Mouse (Mus musculus) NIH3T3 (cell line): ENCODE measurements around the gene Akap12.

Source experiments
- DNase-seq: peaks from one replicate; pipeline ENCODE4 v3.0.0-alpha.2; 2012; ENCODE audit warnings: low read depth

The Akap12 gene

DNA sequence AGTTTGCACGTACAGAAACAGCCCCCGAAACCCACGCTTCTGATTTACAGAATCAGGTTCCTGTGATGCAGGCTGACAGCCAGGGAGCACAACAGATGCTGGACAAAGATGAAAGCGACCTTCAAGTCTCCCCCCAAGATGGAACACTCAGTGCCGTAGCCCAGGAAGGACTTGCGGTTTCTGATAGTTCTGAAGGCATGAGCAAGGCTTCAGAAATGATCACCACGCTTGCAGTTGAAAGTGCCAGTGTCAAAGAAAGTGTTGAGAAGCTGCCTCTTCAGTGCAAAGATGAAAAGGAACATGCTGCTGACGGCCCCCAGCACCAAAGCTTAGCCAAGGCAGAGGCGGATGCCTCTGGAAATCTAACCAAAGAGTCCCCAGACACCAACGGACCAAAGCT is 91.3 kb downstream of the Akap12 start:
- no peak for DNase-seq

DNA sequence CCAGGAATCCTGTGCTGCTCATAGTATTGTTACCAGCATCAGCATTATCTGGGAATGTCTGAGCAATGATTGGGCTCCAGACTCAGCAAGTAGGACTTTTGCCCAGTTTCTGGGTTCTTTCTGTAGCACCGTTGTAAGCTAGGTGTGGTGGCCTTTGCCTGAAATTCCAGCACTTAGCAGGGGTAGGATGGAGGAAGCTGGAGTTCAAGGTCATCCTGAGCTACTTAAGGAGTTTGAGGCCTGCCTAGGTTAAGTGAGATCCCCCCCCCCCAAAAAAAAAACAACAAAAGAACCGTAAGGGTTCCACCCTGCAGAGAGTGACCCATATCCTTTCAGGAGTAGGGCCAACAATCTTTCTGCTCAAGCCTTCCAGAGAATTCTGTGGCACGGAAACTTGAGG is 98.4 kb downstream of the Akap12 start:
- no peak for DNase-seq

GRCm38 (mm10) chr10:4370105-4370504 is 103.9 kb downstream of the Akap12 start:
- no peak for DNase-seq

- DNase-seq = peak; percentile 78
Measured at GRCm38 (mm10) chr10:4372011-4372410, 105.8 kb downstream of the Akap12 start.

GRCm38 (mm10) chr10:4373558-4373957 is 107.4 kb downstream of the Akap12 start:
- DNase-seq = no peak

GRCm38 (mm10) chr10:4374239-4374638 is 108.1 kb downstream of the Akap12 start:
- DNase-seq = no peak

- no peak for DNase-seq
Measured at GRCm38 (mm10) chr10:4374734-4375133, 108.6 kb downstream of the Akap12 start.

DNA sequence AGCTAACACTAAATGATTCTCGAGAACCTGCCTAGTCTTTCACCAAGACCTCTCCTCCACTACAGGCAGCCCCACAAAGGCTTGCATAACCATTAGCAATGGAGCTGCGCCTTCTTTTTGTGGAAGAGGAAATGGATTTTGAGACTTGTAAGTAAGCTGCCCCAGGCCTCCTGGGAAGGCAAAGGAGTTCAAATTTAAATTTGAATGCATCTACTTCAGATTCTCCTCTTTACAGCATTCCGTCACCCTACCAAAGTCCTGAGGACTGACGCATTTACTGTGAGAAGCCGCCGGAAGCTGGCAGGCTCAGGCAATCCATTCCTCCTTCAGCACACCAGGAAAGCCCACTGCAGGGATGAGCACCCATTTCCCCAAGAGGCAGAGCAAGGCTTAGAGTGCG is 109.1 kb downstream of the Akap12 start:
- no peak for DNase-seq

GRCm38 (mm10) chr10:4376461-4376860 is 110.3 kb downstream of the Akap12 start:
- DNase-seq = no peak

GRCm38 (mm10) chr10:4376931-4377330 is 110.8 kb downstream of the Akap12 start:
- DNase-seq = no peak

DNA sequence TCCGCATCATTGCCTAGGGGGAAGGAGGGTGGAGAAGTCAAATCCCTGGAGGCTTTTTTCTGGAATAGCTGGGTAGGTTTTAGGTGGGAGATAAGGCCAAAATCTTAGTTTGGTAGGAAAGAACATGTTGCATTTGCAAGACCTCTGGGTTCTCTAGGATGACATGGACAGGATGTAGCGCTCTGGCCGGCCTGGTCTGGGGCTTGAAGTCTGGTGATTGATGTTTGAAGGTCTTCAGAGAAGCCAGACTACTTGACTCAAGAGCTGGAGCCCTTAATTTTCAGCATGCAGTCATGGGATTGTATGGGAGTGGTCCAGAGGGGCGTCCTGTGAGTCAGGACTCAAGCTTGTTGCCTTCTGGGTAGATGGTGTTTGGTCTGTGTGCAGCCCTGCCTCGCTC is 114.6 kb downstream of the Akap12 start:
- DNase-seq = peak; percentile 46

GRCm38 (mm10) chr10:4384244-4384643 is 118.1 kb downstream of the Akap12 start:
- DNase-seq = no peak

- peak; percentile 99 for DNase-seq
Measured at GRCm38 (mm10) chr10:4386609-4387591, 120.7 kb downstream of the Akap12 start.

- DNase-seq = peak; percentile 78
Measured at GRCm38 (mm10) chr10:4387701-4388383, 121.7 kb downstream of the Akap12 start, which contains the start of gene Zbtb2. Gene Zbtb2, minus strand, starts transcription at chr10:4388108.

GRCm38 (mm10) chr10:4388384-4388745 is 122.2 kb downstream of the Akap12 start:
- DNase-seq = no peak

DNA sequence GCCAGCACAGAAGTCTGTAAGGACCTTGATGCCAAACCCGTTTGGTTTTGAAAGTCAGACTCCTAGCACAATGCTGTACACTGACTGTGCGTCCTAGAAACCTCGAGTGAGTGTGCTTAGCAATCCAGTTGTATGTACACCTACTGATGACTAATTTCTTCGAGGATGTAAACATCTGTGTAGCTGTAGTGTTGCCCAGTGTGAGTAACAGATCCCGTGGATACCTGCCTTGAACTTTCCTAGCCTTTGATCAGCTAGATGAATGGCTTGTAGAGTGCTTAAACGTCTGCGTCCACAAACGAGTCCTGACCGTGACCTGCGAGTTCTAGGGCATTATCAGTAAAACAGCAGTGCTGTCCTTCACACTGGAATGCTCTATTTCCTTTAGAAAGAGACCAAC is 122.9 kb downstream of the Akap12 start:
- DNase-seq = peak; percentile 63

DNA sequence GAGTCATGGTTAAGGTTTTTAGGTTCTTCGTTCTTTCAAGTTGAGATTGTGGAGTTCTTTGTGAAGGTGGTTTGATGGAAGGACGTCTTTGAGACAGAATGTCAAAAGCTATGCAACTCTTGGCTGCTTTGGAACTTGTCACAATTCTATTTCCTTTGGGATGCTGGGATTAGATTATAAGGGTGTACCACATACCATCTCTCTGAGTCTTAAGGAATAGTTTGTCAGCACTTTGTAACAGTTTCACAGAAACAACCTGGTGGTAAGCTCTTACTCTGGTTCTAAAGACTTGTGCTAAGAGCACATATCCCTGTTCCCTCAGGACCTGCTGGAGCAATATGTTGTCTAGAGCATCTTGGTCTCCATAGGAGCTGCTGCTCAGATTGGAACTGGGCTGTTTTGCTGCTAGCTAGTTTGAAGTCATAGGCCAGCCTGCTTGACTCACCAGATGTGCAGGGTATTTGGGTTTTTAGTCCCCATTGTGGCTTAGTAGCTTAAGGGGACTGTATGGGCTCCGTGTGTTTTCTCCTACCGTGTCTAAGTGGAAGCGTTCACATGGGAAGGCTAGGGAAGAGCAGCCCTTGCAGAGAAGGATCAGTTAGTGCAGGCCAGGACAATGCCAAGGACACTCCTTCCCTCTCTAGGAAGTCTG is 123.4 kb downstream of the Akap12 start:
- DNase-seq = peak; percentile 39

DNA sequence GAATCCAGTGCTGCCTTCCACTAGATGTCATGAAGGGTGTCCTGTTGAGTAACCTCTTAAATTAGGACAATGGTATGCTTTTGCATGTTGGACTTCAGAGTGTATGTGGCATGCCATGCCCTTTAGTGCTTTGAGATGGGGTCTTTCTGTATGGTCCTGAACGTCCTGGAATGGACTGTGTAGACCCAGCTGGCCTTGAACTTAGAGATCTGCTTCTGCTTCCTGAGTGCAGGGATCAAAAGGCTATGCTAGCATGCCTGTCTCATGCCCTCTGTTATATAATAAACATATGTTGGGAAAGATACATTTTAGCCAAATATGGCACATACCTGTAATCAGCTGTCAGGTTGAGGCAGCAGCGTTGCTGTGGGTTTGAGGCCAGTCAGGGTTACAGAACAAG is 124.4 kb downstream of the Akap12 start:
- no peak for DNase-seq

DNA sequence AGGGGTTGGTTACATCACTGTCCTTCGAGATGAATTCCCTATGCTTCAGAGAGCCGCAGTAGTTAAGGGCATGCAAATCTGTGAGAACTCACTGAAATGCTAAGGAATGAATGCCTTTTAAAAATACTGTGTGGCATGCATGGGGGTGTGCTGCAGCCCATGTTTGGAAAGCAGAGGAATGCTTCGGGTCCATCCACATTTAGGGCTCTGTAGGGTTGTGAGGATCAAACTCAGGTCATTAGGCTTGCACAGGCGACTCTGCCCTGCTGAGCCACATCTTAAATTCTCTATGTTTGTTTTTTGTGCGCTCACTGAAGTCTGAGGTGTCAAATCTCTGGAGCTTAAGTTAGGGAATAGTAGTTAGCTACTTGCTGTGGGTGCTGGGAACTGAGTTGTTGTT is 124.9 kb downstream of the Akap12 start:
- no peak for DNase-seq

DNA sequence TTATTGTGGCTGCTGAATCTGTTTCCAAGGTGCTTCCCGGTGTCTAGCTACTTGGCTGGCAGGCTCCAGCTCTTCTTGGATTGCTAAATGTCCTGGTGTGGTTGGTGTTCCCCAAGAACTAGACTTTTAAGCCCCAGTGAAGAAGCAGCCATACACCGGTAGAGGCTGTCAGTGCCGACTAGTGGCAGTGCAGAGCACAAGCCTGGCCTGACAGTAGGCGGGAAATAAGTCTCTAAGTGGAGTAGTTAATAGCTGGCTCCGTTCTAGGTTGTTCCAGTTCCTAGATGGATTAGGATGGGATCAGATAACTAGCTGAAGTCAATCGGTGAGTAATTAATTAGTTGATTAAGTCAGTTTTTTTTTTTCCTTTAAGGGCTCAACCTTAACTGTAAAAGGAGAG is 125.7 kb downstream of the Akap12 start:
- peak; percentile 44 for DNase-seq

DNA sequence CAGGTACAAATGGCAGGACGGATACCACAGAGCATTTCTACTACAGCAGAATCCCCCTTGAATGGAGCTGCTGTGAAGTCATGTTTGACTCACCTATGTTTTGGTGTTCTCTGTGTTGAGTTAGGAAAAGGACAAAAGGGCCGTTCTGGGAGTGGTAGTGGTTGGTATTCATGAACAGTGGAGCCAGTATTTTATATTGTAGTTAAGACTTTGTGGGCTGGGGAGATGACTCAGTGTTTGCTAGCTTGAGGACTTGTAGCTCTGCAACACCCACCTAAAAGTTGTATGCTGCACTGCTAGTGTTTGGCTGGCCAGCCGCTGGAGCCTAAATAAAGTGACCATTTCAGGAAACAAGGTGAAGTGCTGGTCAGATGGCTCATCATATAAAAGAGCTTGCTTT is 129.1 kb downstream of the Akap12 start:
- DNase-seq = peak; percentile 38

DNA sequence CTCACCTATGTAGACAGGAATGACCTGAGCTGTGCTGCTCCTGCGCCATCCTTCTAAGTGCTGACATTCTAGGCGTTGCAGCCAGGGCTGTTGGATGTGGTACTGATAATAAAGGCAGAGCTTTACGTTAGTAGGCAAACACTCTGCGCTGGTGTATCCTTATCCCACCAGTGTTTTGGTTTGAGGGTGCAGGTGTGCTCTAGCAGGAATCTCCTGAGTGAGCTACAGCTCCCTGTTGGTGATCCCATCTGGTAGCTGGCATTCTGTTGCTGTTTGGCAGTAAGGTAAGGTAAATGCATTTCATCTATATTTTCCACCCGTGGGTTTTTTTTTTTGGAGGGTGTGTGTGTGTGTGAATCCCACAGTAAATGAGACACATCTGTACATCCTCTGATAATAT is 131.9 kb downstream of the Akap12 start:
- no peak for DNase-seq
